ENCODE assay signal across 8 mouse cellular contexts in genomic region chr16:87746728-87747127, GRCm38 (mm10). TPM values are rescaled to one million over a fixed set of nuclear protein-coding genes. Genes with fewer than 3 reads are reported as not detected.
DNase-seq lines count a peak whose midpoint lies in the region; ATAC-seq and TF ChIP-seq lines count a peak whose summit lies in the region.

No protein-coding gene starts in this region.

- CTCF ChIA-PET in Patski (lab: Charles Lee): interaction anchor here (0.8 to 2.3 kb wide), 11 partner anchors 9 to 239 kb away, joined by 3 to 6 read pairs (median 4); partner anchors contain the start of gene Bach1

- ATAC-seq in Patski: peak; percentile 47
- ATAC-seq in megakaryocyte progenitor cell, adult 5-6 weeks (replicated peaks; ENCODE audit: poor library complexity): peak; percentile 100

- intact Hi-C loops in heart, postnatal 25 days (cut with DNase I): loop anchor here (1.0 to 2.0 kb wide), 2 partner anchors 149 to 240 kb away; no protein-coding TSS in a partner anchor

- POLR2A ChIA-PET in Patski (lab: Charles Lee): interaction anchor here (0.5 kb wide), 1 partner anchor 70 kb away, joined by 3 read pairs; no protein-coding TSS in a partner anchor

- H3K27me3 ChIP-seq in Patski: no peaks in the 10 kb centered on the region

- TF ChIP-seq CTCF in Patski (IDR thresholded peaks at IDR 0.05): peak; percentile 94

- DNase-seq in cerebellum, postnatal 14 days: peak; percentile 54 to 72
- no peak for DNase-seq in cerebellum, adult 9-11 months
- DNase-seq in Patski (ENCODE audit: low read depth, low spot score): no peak
- peak; percentile 48 for DNase-seq in embryo, embryonic 11.5 days (ENCODE audit: low read depth, low spot score)
- DNase-seq in heart, postnatal 25 days (ENCODE audit: low spot score): peak; percentile 50
- peak; percentile 50 for DNase-seq in left cerebral cortex, adult 11 months (ENCODE audit: low spot score)
- peak; percentile 73 to 88 for DNase-seq in spleen, postnatal 4 days (ENCODE audit: low spot score in 2 of 2)

- in situ Hi-C loops in Patski (cut with MboI; ENCODE audit: low pct_unique_long_range_greater_than_20kb): loop anchor here (5.0 kb wide), 1 partner anchor 154 kb away; no protein-coding TSS in a partner anchor

RNA-seq across cellular contexts. Expression of gene Bach1, which starts 48.0 kb away (rescaled TPM):
- 12.9 TPM for polyA plus RNA-seq in Patski (2021)
- 10 to 100 TPM; 25.8 to 33.0 TPM for total RNA-seq in heart, postnatal 25 days (2021)
- total RNA-seq in megakaryocyte progenitor cell, adult 5-6 weeks (2015): 15.9 and 16.7 TPM in 2 replicates
- 27.2 and 32.9 TPM in 2 replicates for total RNA-seq in megakaryocyte progenitor cell, adult 5-6 weeks (2017)

Comparison
In these comparisons a context has a peak if more than half of its experiments do, and no peak if none do; other contexts are left out.
1. DNase-seq: peak in cerebellum, postnatal 14 days (2 of 2), embryo, embryonic 11.5 days (single experiment), heart, postnatal 25 days (single experiment), left cerebral cortex, adult 11 months (single experiment) and spleen, postnatal 4 days (2 of 2); none in cerebellum, adult 9-11 months (single experiment) and Patski (single experiment).